Mouse (Mus musculus): ENCODE results near the gene Disp2.

Gene Disp2

DNA sequence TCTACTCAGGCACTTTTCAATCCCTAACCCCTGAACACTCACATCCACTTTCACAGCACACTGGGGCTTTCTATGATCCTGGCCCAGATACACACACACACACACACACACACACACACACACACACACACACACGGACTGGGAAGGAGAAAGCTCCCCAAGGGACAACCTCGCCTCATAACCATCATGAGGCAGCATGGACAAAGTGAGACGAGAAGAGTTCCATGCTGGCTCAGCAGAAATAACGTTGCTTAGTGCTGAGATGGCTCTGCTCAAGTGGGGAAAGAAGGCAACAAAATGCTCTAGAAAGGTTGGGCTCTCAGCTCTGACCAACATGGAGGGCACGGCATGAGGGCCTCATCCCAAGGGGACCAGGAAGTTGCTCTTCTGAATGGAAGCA is 61.7 kb downstream of the Disp2 start:
- DNase-seq (ENCODE audit: inconsistent ontology term) = no peak

DNA sequence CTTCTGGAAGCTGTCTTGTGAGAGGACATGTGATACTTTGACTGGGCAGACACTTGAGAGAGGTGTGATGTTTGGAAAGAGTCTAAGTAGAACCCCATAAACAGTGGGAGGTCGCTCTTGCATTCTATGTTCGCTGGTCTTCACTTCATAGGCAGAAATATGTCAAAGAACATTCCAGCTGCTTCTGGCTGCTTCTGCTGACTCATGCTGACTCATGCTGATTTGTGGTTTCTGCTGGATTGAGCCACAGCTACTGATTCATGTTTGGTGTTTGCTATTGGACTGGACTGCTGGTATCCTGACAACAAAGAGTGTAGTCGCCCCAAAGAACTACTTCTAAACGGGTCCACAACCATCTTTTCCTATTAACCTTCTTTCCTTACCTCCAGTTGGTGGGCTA is 62.3 kb downstream of the Disp2 start:
- DNase-seq (ENCODE audit: inconsistent ontology term) = peak; percentile 92

DNA sequence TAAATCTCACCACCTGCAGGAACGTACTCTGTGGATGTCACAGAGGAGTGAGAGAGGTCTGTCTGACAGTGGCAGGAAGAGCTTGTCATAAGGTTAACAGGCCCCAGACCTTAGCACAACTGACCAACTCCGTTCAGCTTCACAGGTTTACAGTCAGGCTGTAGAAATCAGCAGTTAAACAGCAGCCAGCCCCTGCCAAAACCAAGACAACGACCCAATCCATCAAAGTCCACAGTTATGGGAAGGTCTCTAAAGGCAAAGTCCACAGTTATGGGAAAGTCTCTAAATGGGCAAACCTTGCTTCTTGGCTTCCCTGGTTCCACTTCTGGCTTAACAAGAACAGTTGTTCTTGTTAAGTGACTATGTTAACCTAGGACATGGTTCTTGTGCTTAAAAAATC is 64.9 kb downstream of the Disp2 start:
- no peak for DNase-seq (ENCODE audit: inconsistent ontology term)

DNA sequence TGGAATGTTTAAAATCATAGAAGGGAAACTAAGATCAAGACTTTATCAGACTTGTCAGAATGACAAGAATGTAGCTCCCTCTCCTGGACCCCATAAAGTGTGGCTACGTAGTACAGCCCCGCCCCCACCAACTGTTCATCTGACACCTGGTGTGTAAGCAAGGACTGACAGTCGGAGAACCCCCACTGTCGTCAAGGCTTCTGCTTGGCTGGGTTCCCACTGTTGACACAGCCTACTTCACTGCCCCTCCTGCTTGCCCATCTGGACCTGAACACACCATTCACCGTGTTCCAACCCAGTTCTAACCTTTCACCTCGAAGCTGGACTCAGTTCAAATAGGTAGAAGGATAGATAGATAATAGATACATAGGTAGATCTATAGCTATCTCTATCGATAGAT is 66.7 kb downstream of the Disp2 start:
- DNase-seq (ENCODE audit: inconsistent ontology term) = no peak

DNA sequence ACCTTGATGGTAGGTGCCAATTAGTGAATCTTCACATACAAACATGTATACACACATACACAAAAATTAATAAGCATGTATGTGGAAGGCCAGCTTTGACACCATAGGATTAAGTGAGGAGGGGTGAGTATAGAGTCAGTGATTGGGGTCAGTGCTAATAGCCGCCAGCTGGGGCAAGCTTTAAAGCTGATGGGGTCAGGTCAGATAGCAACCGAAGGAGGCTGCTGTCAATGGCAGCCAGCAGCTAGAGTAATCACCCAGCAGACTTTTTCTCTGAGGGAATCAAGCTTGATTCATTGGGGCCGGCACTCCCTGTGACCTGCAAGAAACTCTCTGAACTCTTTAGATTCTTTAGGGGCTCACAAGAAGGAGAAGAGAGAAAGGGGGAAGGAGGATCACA is 72.2 kb downstream of the Disp2 start:
- no peak for DNase-seq (ENCODE audit: inconsistent ontology term)
